Mouse (Mus musculus) MN1 (cell line): ENCODE data around the gene Cfap73.
A peak's percentile ranks its signal among the peaks of the same experiment; 100 is the strongest.

Experiments used
- DNase-seq: peaks from one replicate; pipeline ENCODE4 v3.0.0-alpha.2; 2016; ENCODE audit warnings: low spot score

The Cfap73 gene

GRCm38 (mm10) chr5:120634131-120634530 lies at the start of gene Cfap73:
Gene Cfap73 (minus strand): TSS chr5:120634235.
- no peak for DNase-seq

- no peak for DNase-seq
These were observed 49.1 kb upstream of the Cfap73 start for GRCm38 (mm10) chr5:120682982-120683771.

DNA sequence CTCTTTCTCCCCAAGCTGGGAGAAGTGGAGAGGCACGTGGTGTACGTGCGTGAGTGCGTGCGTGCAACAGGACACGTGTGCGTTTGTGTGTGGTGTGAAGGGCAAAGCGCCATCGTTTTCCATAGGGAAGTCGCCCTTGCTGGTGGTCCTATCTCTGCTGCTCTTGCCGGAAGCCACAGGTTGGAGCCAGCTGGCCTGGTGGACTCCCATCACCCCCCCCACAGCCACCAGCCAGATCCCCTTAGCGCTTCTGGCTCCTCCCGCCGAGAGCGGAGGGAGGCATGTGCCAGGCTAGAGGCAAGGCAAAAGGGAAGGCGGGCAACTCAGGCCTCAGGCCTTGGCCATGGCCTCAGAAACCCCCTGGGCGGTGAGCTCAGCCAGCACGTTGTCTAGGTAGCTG lies 46.9 kb upstream of the Cfap73 start:
- no peak for DNase-seq

GRCm38 (mm10) chr5:120679676-120680555 lies 45.9 kb upstream of the Cfap73 start:
- DNase-seq = peak; percentile 98

DNA sequence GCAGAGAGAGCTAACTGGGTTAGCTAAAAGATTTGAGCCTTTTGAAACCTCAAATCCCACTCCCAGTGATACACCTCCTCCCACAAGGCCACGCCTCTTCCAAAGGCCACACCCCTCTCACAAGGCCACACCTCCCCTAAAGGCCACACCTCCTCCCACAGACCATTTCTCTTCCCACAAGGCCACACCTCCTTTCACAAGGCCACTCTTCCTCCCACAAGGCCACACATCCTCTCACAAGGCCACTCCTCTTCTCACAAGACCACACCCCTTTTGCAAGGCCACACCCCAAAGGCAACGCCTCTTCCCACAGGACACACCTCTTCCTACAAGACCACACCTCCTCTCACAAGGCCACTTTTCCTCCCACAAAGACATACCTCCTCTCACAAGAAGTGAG lies 43.5 kb upstream of the Cfap73 start:
- no peak for DNase-seq

DNA sequence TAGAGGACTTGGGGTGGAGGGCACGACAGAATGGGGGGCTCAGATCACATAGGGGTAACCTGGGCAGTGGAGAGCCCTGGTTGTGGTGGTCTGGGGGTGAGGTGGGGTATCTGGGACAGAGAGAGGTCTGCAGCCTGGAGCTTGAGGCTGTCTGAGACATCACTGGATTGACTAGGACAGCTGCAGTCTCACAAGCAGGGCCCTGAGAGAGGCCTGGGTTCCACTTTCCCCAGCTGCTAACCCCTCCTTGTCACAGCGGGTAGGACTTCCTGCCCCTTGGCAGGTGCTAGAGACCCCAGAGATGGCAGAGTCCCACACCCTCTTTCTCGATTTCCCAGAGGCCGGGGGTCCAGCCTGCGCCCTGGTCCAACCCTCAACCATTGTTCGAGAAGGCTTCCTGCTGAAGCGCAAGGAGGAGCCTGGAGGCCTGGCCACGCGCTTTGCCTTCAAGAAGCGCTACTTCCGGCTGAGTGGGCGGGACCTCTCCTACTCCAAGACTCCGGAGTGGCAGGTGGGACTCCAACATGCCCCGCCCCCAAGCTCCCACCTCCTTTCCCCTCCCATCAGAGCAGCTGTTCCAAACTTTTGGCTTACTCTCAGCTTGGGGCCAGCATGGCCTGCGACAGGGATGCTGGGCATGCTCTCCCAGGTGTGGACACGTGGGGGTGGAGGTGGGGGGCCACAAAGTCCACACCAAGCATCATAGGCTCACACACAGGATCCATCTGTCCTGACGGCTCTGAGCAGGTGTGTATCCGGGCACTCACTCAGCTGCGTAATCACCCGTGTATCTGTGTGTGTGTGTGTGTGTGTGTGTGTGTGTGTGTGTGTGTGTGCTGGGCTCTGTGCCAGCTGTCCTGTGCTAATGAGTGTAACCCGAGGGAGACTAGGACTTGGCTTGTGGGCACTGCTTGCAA lies 40.5 kb upstream of the Cfap73 start:
- peak; percentile 42 for DNase-seq

DNA sequence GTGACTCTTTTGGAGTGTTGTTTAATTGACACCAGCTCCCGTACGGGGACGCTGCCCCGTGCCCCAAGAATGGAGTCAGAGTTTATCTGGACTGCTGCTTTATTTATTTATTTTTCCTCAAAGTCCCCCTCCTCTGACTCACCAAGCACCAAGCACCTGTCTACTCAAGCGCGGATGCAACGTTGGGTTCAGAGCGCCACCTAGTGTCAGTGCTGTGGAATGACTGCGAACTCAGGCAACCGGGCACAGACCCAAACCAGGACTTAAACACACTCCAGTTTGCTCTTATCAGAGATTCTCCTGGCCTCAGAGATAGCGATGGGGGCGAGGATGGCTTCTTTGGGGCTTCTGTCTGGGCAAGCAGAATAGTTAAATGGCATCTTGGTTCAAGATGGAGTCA lies 39.6 kb upstream of the Cfap73 start:
- peak; percentile 72 for DNase-seq

DNA sequence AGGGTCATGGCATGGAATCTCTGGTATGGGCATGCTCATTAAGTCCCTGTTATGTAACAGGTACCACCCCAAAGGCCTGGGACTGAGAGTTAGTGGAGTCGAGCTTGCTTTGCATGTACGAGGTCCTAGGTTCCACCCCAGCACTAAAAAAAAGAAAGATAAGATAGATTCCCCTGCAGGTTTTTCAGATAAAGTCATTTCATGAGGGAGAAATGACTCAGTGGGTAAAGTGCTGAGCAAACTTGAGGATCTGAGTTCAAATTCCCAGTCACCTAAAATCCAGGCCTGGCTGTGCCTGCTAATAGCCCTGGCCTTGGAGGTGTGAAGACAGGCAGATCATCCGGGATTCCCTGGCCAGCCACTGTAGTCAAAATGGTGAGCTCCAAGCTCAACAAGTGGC lies 37.8 kb upstream of the Cfap73 start:
- no peak for DNase-seq

DNA sequence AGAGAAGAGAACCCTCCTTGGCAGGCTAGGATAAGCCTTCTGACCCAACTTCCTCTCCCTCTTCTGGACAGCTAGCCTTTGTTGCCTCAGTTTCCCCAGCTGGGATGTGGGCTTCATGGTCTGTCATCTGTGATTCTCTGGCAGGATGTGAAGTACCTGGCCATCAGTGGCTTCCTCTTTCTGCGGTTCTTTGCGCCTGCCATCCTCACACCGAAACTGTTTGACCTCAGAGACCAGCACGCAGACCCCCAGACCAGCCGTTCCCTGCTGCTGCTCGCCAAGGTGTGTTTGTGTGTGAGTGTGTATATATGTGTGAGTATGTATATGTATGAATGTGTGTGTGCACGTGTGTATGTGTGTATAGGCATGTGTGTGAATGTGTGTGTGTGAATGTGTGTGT lies 36.1 kb upstream of the Cfap73 start:
- no peak for DNase-seq

DNA sequence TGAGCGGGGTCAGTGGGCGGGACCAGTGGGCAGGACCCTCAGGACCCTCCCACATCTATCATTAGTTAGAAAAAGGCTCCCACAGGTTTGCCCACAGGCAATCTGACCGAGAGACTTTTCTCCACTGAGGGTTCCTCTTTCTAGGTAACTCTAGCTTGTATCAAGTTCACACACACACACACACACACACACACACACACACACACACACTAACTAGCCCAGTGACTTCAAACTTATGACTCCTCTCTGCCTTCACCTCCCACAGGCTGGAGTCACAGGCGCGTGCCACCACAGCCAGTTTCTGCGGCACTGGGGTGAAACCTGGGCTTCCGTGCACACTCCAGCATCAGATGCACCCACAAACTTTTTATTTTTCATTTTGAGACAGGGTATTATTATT lies 34.7 kb upstream of the Cfap73 start:
- DNase-seq = no peak

- no peak for DNase-seq
These were observed 30.9 kb upstream of the Cfap73 start for GRCm38 (mm10) chr5:120664888-120665287.

DNA sequence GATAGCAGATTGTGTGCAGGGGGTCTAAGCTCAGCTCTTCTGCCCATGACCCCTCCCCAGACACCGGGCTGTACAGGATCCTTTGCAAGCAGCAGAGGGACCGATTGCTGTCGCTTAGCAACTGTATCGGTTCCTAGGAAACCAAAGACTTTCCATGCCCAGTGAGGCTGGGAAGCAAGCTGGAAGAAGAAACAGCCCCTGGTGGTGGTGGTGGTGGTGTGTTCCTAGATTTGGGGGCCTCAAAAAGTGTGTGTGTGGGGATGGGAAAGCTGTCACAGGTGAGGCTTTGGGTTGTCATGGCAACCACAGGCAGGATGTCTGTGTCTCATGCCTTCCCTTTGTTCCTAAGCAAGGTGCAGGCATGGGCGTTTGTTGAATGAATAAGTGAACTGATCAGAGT lies 26.8 kb upstream of the Cfap73 start:
- DNase-seq = no peak

DNA sequence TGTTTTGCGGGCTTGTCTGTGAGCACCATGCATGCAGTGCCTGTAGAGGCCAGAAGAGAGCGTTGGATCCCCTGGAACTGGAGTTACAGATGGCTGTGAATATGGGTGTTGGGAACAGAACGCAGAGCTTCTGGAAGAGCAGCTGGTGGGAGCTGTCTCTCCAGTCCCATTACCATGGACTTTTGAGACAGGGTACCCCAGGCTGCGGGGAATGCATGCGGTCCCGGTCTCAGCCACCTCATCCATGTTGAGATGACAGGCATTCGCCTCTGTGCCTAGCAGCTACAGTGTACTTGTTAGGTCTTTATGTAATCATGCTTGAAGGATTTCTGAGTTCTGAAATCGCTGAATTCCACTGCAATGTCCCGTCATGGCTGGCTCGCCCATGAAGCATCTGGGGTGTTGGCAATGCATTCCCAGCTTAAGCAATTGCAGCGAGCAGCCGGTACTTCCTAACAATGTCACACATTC lies 22.3 kb upstream of the Cfap73 start:
- no peak for DNase-seq

DNA sequence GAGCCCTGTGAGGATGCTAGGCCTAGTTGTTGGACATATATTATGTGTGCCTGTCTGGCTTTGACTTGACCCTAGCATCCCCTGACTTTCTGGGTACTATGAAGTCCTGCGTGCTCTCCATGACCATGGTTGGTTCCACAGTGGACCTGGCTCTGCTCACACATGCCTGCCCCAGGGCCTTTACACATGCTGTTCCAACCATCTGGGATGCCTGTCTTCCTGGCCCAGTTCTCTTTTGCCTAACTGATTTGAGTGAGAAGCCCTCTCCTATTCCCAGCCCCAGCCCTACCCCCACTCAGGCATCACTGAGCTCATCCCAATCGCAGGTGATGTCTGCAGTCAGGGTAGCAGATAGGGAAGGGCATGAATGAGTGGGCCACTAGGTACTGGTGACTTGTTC lies 19.8 kb upstream of the Cfap73 start:
- no peak for DNase-seq

- no peak for DNase-seq
These were observed 19.1 kb upstream of the Cfap73 start for GRCm38 (mm10) chr5:120652915-120653701.

- no peak for DNase-seq
These were observed 17.2 kb upstream of the Cfap73 start for GRCm38 (mm10) chr5:120651230-120651629.

DNA sequence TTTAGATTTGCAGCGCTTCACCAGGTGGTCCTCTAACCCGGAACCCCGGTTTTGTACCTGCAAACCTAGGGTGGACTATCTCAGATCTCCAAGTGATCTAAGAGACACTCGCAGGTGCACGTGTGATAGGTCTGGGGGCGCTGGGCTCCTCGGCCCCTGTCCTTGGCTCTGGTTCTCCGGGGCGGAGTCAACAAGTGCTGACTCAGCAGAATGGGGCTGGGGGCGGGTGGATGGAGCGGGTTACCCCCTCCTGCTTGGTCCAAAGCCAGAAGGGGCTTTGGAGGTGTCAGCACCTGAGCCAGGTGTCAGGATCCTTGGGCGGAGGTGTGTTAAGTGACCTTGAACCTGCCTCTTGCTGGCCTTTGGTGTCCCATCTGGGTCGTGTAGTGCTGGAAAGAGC lies 15.9 kb upstream of the Cfap73 start:
- no peak for DNase-seq

DNA sequence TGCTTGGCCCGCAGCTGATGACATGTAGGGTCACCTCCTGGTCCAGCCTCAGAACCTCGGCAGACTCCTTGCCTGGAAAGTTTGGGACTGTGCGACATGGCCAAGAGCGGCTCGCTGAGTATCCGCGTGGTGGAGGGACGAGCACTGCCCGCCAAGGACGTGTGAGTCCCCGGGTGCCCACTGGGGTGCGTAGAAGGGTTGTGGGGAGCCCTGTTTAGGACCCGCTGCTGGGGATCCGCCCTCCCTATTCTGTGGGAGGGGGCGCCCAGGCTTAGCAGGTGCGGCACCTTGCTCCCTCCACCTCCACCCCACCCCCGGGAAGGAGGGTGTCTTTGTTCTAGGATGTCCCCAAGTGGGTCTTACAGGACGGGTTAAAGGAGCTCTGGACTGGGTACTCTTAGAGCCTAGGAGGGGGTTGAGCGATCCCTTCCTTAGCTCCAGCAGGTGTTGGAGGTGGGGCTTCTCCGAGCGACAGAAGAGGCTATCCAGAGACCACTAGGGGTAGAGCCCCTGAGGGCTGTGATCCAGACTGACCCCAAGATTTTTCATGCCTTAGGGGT lies 15.4 kb upstream of the Cfap73 start:
- DNase-seq = no peak

GRCm38 (mm10) chr5:120648569-120649373 lies 14.7 kb upstream of the Cfap73 start, which contains the start of gene Rasal1:
Gene Rasal1 (plus strand): TSS chr5:120648812.
- DNase-seq = peak; percentile 49
